29 mouse cellular contexts compared by ENCODE assay signal in the genomic region with DNA sequence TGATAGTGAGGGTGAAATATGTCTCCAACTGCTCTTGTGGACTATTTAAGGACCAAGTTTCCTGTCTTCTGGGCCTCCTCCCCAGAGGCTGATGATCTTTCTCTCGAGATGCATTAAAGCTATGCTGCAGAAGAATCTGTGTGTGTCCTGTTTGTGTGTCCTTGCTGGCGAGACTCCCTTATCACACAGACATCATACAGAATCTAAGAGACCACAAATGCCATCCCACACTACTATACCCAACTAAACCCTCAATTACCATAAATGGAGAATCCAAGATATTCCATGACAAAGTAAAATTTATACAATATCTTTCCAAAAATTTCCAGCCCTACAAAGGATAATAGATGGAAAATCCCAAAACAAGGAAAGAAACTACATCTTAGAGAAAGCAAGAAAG. TPM values are rescaled to one million over a fixed set of nuclear protein-coding genes. Genes with fewer than 3 reads are reported as not detected.
"Had no signal": no experiment of that assay in that cellular context is flagged by ENCODE, and none has a peak within 500 bp of the region (broad histone marks: within the 10 kb centered on the region; RNA-seq: fewer than 3 reads in every experiment).

No protein-coding gene starts in this region.

- H3K4me3 ChIP-seq: kidney, embryonic 15.5 days; left cerebral cortex, adult 2 months; liver, embryonic 13.5 days; neural tube, embryonic 13.5 days; stomach, embryonic 15.5 days had no signal

- H3K4me2 ChIP-seq: kidney, embryonic 15.5 days; liver, embryonic 13.5 days; neural tube, embryonic 13.5 days; stomach, embryonic 15.5 days had no signal

- H3K4me1 ChIP-seq: kidney, embryonic 15.5 days; liver, embryonic 13.5 days; neural tube, embryonic 13.5 days; stomach, embryonic 15.5 days had no signal

- ATAC-seq: intestine, postnatal 0 days had no signal

- H3K27me3 ChIP-seq: kidney, embryonic 15.5 days; liver, embryonic 13.5 days; neural tube, embryonic 13.5 days; stomach, embryonic 15.5 days had no signal

- H3K9ac ChIP-seq: kidney, embryonic 15.5 days; liver, embryonic 13.5 days; neural tube, embryonic 13.5 days; stomach, embryonic 15.5 days had no signal

- H3K27ac ChIP-seq: kidney, embryonic 15.5 days; left cerebral cortex, adult 2 months; liver, embryonic 13.5 days; neural tube, embryonic 13.5 days; stomach, embryonic 15.5 days had no signal

- H3K36me3 ChIP-seq: kidney, embryonic 15.5 days; liver, embryonic 13.5 days; stomach, embryonic 15.5 days had no signal

- DNase-seq: kidney, adult 8-10 months; kidney, postnatal 10 days; kidney, postnatal 36 days; layer of hippocampus, postnatal 36 days; liver, embryonic 13.5 days; lung, adult 2 months; lung, postnatal 14 days; lung, postnatal 4 days; retina, postnatal 1 day; right cerebral cortex, postnatal 25 days; spleen, adult 18-20 months; thymus, adult 18-20 months; thymus, postnatal 36 days had no signal

RNA-seq across cellular contexts. Expression of a gene that starts 31.9 kb away (rescaled TPM):
- total RNA-seq: layer of hippocampus, adult 8-10 months; layer of hippocampus, postnatal 10 days; layer of hippocampus, postnatal 36 days; left cerebral cortex, adult 2 months; left cerebral cortex, postnatal 10 days; left cerebral cortex, postnatal 36 days; liver, adult 2 months; megakaryocyte progenitor cell, adult 5-6 weeks; megakaryocyte-erythroid progenitor cell, adult 5-6 weeks; neutrophil, adult 5-6 weeks had no signal
- polyA plus RNA-seq: intestine, postnatal 0 days; limb, embryonic 11.5 days; liver, adult 2 months; liver, embryonic 13.5 days; liver, embryonic 16.5 days; lung, adult 2 months; neural tube, embryonic 13.5 days; stomach, embryonic 15.5 days; urinary bladder, adult 2 months had no signal
